Mouse (Mus musculus) intestine, embryonic 15.5 days (tissue): ENCODE data around the gene Ust. TPM values are rescaled to one million over a fixed set of nuclear protein-coding genes. Genes with fewer than 3 reads are reported as not detected.

ENCODE experiments used
- ATAC-seq: fragments of 200-750 bp; cut with Nextera tagmentation; 2 replicates; pipeline ENCODE4 v1.8.0; 2017; ENCODE audit warnings: moderate TSS enrichment, moderate library complexity
- H3K27ac ChIP-seq: fragments of 300-500 bp; sonication (generic); 2 replicates; pipeline ENCODE4 v1.5.1; 2015; ENCODE audit warnings: mild to moderate bottlenecking, inconsistent platforms
- H3K27me3 ChIP-seq: fragments of 300-500 bp; sonication (generic); replicated peaks from 2 replicates; pipeline ENCODE4 v1.6.1; 2015; ENCODE audit warnings: inconsistent platforms
- H3K36me3 ChIP-seq: fragments of 300-500 bp; sonication (generic); 2 replicates; pipeline ENCODE4 v1.6.1; 2015; ENCODE audit warnings: inconsistent platforms
- H3K4me1 ChIP-seq: fragments of 300-500 bp; sonication (generic); replicated peaks from 2 replicates; pipeline ENCODE4 v1.6.1; 2015; ENCODE audit warnings: inconsistent platforms
- H3K4me2 ChIP-seq: fragments of 300-500 bp; sonication (generic); replicated peaks from 2 replicates; pipeline ENCODE4 v1.6.1; 2015; ENCODE audit warnings: mild to moderate bottlenecking, inconsistent platforms
- H3K4me3 ChIP-seq: fragments of 300-500 bp; sonication (generic); replicated peaks from 2 replicates; pipeline ENCODE4 v1.5.1; 2015; ENCODE audit warnings: inconsistent platforms
- H3K9ac ChIP-seq: fragments of 300-500 bp; sonication (generic); 2 replicates; pipeline ENCODE4 v1.6.1; 2015; ENCODE audit warnings: inconsistent platforms
- H3K9me3 ChIP-seq: fragments of 300-500 bp; sonication (generic); 2 replicates; pipeline ENCODE4 v1.6.1; 2016; ENCODE audit warnings: inconsistent platforms
- WGBS: fragments of 180-500 bp; shearing (Covaris S2); methylation state at CpG from one replicate; pipeline ENCODE4 v1.1.7; 2015; 5-methylcytosine and 5-hydroxymethylcytosine counted together
- polyA plus RNA-seq: library from polyadenylated mRNA; unstranded; fragments of >200 nt; fragmentation: Nextera tagmentation; extraction: Ambion mirVana; gene quantifications from 2 replicates; pipeline ENCODE4 v1.2.1, GENCODE M21; 2015

The Ust gene
- polyA plus RNA-seq, 1 experiment from 2014 or later, result 4.7 TPM

GRCm38 (mm10) chr10:8277094-8277493 lies 241.5 kb downstream of the Ust start:
- Histone ChIP-seq H3K4me2 (no peak overlapping the region), H3K27ac (no peak overlapping the region), H3K9ac (no peak overlapping the region), H3K4me1 (no peaks in the 10 kb centered on the region), H3K27me3 (no peaks in the 10 kb centered on the region), H3K9me3 (no peaks in the 10 kb centered on the region), H3K4me3 (no peak overlapping the region), H3K36me3 (no peaks in the 10 kb centered on the region)
- no peak for ATAC-seq
- 79% methylated on average over 5 of the region's 5 CpGs for WGBS

GRCm38 (mm10) chr10:8269681-8270080 lies 248.9 kb downstream of the Ust start:
- no peak for ATAC-seq
- Histone ChIP-seq H3K27me3 (no peaks in the 10 kb centered on the region), H3K4me2 (no peak overlapping the region), H3K9ac (no peak overlapping the region), H3K4me3 (no peak overlapping the region), H3K27ac (no peak overlapping the region), H3K9me3 (no peaks in the 10 kb centered on the region), H3K36me3 (no peaks in the 10 kb centered on the region), H3K4me1 (no peaks in the 10 kb centered on the region)
- WGBS, result 89% methylated on average over 4 of the region's 4 CpGs

GRCm38 (mm10) chr10:8259716-8260115 lies 258.9 kb downstream of the Ust start:
- no peak overlapping the region for H3K27ac ChIP-seq
- H3K4me1 ChIP-seq, result no peaks in the 10 kb centered on the region
- 10% methylated on average over 4 of the region's 4 CpGs for WGBS
- no peaks in the 10 kb centered on the region for H3K27me3 ChIP-seq
- H3K36me3 ChIP-seq, result no peaks in the 10 kb centered on the region
- no peak overlapping the region for H3K9ac ChIP-seq
- H3K4me3 ChIP-seq, result no peak overlapping the region
- ATAC-seq, result no peak
- no peak overlapping the region for H3K4me2 ChIP-seq
- no peaks in the 10 kb centered on the region for H3K9me3 ChIP-seq

- Histone ChIP-seq H3K9me3 (no peaks in the 10 kb centered on the region), H3K27me3 (no peaks in the 10 kb centered on the region), H3K4me3 (no peak overlapping the region), H3K4me2 (no peak overlapping the region), H3K4me1 (no peaks in the 10 kb centered on the region), H3K27ac (no peak overlapping the region), H3K9ac (no peak overlapping the region), H3K36me3 (0 out of 2 replicates have a peak, but pooled peaks cover 3% of the 10 kb centered on the region)
- no peak for ATAC-seq
- WGBS, result 90% methylated on average over 3 of the region's 3 CpGs
These were observed 268.6 kb downstream of the Ust start for GRCm38 (mm10) chr10:8250005-8250404.

GRCm38 (mm10) chr10:8242336-8242735 lies 276.3 kb downstream of the Ust start:
- no peaks in the 10 kb centered on the region for H3K9me3 ChIP-seq
- H3K4me2 ChIP-seq, result no peak overlapping the region
- no peaks in the 10 kb centered on the region for H3K4me1 ChIP-seq
- no peak overlapping the region for H3K9ac ChIP-seq
- WGBS, result 20% methylated on average over 4 of the region's 4 CpGs
- H3K27ac ChIP-seq, result no peak overlapping the region
- ATAC-seq, result no peak
- H3K36me3 ChIP-seq, result 0 out of 2 replicates have a peak, but pooled peaks cover 3% of the 10 kb centered on the region
- H3K27me3 ChIP-seq, result no peaks in the 10 kb centered on the region
- H3K4me3 ChIP-seq, result no peak overlapping the region

GRCm38 (mm10) chr10:8240703-8241102 lies 277.9 kb downstream of the Ust start:
- no peak for ATAC-seq
- H3K4me1 ChIP-seq, result no peaks in the 10 kb centered on the region
- 61% methylated on average over 4 of the region's 4 CpGs for WGBS

GRCm38 (mm10) chr10:8240242-8240641 lies 278.4 kb downstream of the Ust start:
- ATAC-seq, result peak; percentile 45; the same call in 1 of the 2 replicates
- Histone ChIP-seq H3K9ac (no peak overlapping the region), H3K27me3 (no peaks in the 10 kb centered on the region), H3K4me3 (no peak overlapping the region), H3K4me1 (no peaks in the 10 kb centered on the region), H3K36me3 (no peaks in the 10 kb centered on the region), H3K4me2 (no peak overlapping the region), H3K9me3 (no peaks in the 10 kb centered on the region), H3K27ac (no peak overlapping the region)
- 10% methylated on average over 3 of the region's 3 CpGs for WGBS

More at GRCm38 (mm10) chr10:8240703-8241102, 277.9 kb downstream of the Ust start:
- Histone ChIP-seq H3K27me3 (no peaks in the 10 kb centered on the region), H3K9me3 (no peaks in the 10 kb centered on the region), H3K4me2 (no peak overlapping the region), H3K9ac (no peak overlapping the region), H3K27ac (no peak overlapping the region), H3K36me3 (no peaks in the 10 kb centered on the region), H3K4me3 (no peak overlapping the region)

GRCm38 (mm10) chr10:8236780-8237571 lies 281.6 kb downstream of the Ust start:
- no peaks in the 10 kb centered on the region for H3K4me1 ChIP-seq
- no peaks in the 10 kb centered on the region for H3K9me3 ChIP-seq
- H3K27me3 ChIP-seq, result no peaks in the 10 kb centered on the region
- H3K4me3 ChIP-seq, result no peak overlapping the region
- H3K27ac ChIP-seq, result no peak overlapping the region
- no peak overlapping the region for H3K9ac ChIP-seq
- no peak overlapping the region for H3K4me2 ChIP-seq
- no peaks in the 10 kb centered on the region for H3K36me3 ChIP-seq
- ATAC-seq, result no peak
- 83% methylated on average over 10 of the region's 10 CpGs for WGBS

- peak; percentile 66 for ATAC-seq
- H3K36me3 ChIP-seq, result no peaks in the 10 kb centered on the region
These were observed 285.3 kb downstream of the Ust start for GRCm38 (mm10) chr10:8233148-8233901.

GRCm38 (mm10) chr10:8232535-8232934 lies 286.1 kb downstream of the Ust start:
- H3K4me2 ChIP-seq, result no peak overlapping the region
- no peaks in the 10 kb centered on the region for H3K9me3 ChIP-seq
- H3K4me3 ChIP-seq, result no peak overlapping the region
- no peaks in the 10 kb centered on the region for H3K4me1 ChIP-seq
- no peak overlapping the region for H3K9ac ChIP-seq
- WGBS, result 90% methylated on average over 6 of the region's 6 CpGs
- no peak for ATAC-seq
- no peaks in the 10 kb centered on the region for H3K27me3 ChIP-seq
- no peaks in the 10 kb centered on the region for H3K36me3 ChIP-seq
- no peak overlapping the region for H3K27ac ChIP-seq

More at GRCm38 (mm10) chr10:8233148-8233901, 285.3 kb downstream of the Ust start:
- Histone ChIP-seq H3K27ac (no peak overlapping the region), H3K9me3 (no peaks in the 10 kb centered on the region), H3K4me3 (no peak overlapping the region), H3K9ac (no peak overlapping the region), H3K4me2 (no peak overlapping the region), H3K4me1 (no peaks in the 10 kb centered on the region), H3K27me3 (no peaks in the 10 kb centered on the region)
- 67% methylated on average over 8 of the region's 8 CpGs for WGBS

GRCm38 (mm10) chr10:8228375-8228743 lies 290.3 kb downstream of the Ust start:
- ATAC-seq, result no peak
- Histone ChIP-seq H3K36me3 (no peaks in the 10 kb centered on the region), H3K27ac (no peak overlapping the region), H3K9ac (no peak overlapping the region), H3K4me3 (no peak overlapping the region), H3K27me3 (no peaks in the 10 kb centered on the region), H3K4me2 (no peak overlapping the region), H3K4me1 (no peaks in the 10 kb centered on the region), H3K9me3 (no peaks in the 10 kb centered on the region)
- 67% methylated on average over 3 of the region's 3 CpGs for WGBS

- no peak overlapping the region for H3K4me3 ChIP-seq
- H3K4me2 ChIP-seq, result no peak overlapping the region
- WGBS, result 62% methylated on average over 5 of the region's 5 CpGs
- no peaks in the 10 kb centered on the region for H3K4me1 ChIP-seq
- no peak for ATAC-seq
- no peak overlapping the region for H3K27ac ChIP-seq
- no peaks in the 10 kb centered on the region for H3K27me3 ChIP-seq
- no peaks in the 10 kb centered on the region for H3K36me3 ChIP-seq
- no peaks in the 10 kb centered on the region for H3K9me3 ChIP-seq
- no peak overlapping the region for H3K9ac ChIP-seq
These were observed 290.8 kb downstream of the Ust start for GRCm38 (mm10) chr10:8227705-8228374.
